Mouse (Mus musculus) olfactory bulb, adult 2 months (tissue): ENCODE data around the gene Eea1. TPM values are rescaled to one million over a fixed set of nuclear protein-coding genes. Genes with fewer than 3 reads are reported as not detected.
A peak's percentile ranks its signal among the peaks of the same experiment; 100 is the strongest.
"Not testable (repeated sequence)": the region's sequence is repeated elsewhere in the genome, so short reads cannot be mapped to it uniquely, and the experiment has no call there.

Source experiments
- H3K27ac ChIP-seq: fragments of 200-500 bp; 2 replicates; pipeline ENCODE4 v1.5.1; 2012; ENCODE audit warnings: low read depth, low read length; ENCODE audit not compliant: insufficient read depth
- H3K4me1 ChIP-seq: fragments of 200-500 bp; 2 replicates; pipeline ENCODE4 v1.6.1; 2012; ENCODE audit warnings: low read length; ENCODE audit not compliant: control insufficient read depth, insufficient read depth
- H3K4me3 ChIP-seq: fragments of 200-500 bp; 2 replicates; pipeline ENCODE4 v1.5.1; 2012; ENCODE audit warnings: mild to moderate bottlenecking, low read depth, low read length, moderate library complexity; ENCODE audit not compliant: insufficient read depth
- CTCF ChIP-seq: fragments of 200-500 bp; IDR thresholded peaks from 2 replicates; pipeline ENCODE4 v1.5.1; 2012; ENCODE audit warnings: low read depth, mild to moderate bottlenecking, low read length, moderate library complexity; ENCODE audit not compliant: insufficient read depth
- POLR2A ChIP-seq: fragments of 200-500 bp; IDR thresholded peaks from 2 replicates; pipeline ENCODE4 v1.6.1; 2012; ENCODE audit warnings: mild to moderate bottlenecking, low read depth, low read length, moderate library complexity; ENCODE audit not compliant: insufficient read depth
- WGBS: fragments of 180-500 bp; shearing (Covaris S2); methylation state at CpG from one replicate; pipeline ENCODE4 v1.1.7; 2018; 5-methylcytosine and 5-hydroxymethylcytosine counted together
- polyA plus RNA-seq: library from polyadenylated mRNA; stranded (reverse); fragments of >200 nt; gene quantifications from 2 replicates; pipeline ENCODE4 v1.2.4, GENCODE M21; 2012; ENCODE audit warnings: low replicate concordance; ENCODE audit not compliant: missing spikeins, insufficient read depth, insufficient read length

Gene Eea1
- polyA plus RNA-seq, 1 experiment: not detected

DNA sequence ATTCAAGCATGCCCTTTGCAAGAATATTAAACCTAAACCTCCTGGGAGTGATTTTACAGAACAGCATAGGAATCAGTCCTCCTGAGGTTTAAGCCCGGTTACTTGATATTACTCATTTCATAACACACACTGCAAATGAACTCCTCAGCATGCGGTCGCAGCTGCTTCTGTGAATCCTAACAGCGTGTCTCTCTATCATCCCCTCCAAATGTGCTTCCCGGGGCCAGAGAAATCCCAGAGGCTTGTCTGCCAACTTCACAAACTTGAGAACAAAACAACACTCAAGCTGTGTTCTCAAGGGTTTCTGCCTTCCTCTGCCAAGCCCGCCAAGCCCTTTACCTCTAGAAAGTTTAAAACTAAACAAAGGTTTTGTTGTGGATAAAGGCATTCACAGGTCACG lies 135.4 kb downstream of the Eea1 start:
- 26% methylated on average over 7 of the region's 7 CpGs for WGBS
- TF ChIP-seq POLR2A: no peak
- no peak for TF ChIP-seq CTCF
- Histone ChIP-seq H3K27ac (no peak overlapping the region), H3K4me1 (no peaks in the 10 kb centered on the region; the same call in 1 of the 2 replicates), H3K4me3 (no peak overlapping the region)

GRCm38 (mm10) chr10:96076461-96076860 lies 136.0 kb downstream of the Eea1 start:
- Histone ChIP-seq H3K4me3 (no peak overlapping the region), H3K27ac (no peak overlapping the region), H3K4me1 (no peaks in the 10 kb centered on the region; the same call in 1 of the 2 replicates)
- WGBS: 54% methylated on average over 3 of the region's 3 CpGs
- no peak for TF ChIP-seq CTCF
- no peak for TF ChIP-seq POLR2A

GRCm38 (mm10) chr10:96077480-96078066 lies 137.1 kb downstream of the Eea1 start:
- WGBS: 79% methylated on average over 6 of the region's 6 CpGs
- not testable (repeated sequence) for H3K27ac ChIP-seq, H3K4me3 ChIP-seq, H3K4me1 ChIP-seq

DNA sequence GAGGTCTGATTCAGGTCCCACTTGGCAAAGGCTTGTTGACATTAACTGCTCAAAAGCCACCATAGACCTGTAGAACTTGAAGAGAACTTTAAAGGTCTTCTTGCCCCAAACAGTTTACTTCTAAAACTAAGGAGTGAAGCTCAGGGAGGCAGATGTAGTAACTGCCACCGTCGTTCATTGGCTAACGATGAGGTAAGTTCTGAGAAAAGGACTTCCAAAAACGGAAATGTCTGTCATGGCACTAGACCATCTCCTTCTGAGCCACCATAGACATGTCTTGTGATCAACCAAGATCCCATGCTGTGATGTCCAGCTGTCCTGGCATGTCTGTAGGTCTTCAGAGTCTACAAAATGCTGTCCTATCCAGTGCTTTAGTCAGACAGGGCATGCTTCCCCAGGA lies 139.4 kb downstream of the Eea1 start:
- 85% methylated on average over 4 of the region's 4 CpGs for WGBS
- Histone ChIP-seq H3K4me1 (no peaks in the 10 kb centered on the region), H3K4me3 (no peak overlapping the region), H3K27ac (no peak overlapping the region)
- TF ChIP-seq CTCF (no peak), POLR2A (no peak)

- Histone ChIP-seq H3K4me1 (no peaks in the 10 kb centered on the region), H3K4me3 (no peak overlapping the region), H3K27ac (no peak overlapping the region)
- WGBS: 78% methylated on average over 21 of the region's 21 CpGs
- no peak for TF ChIP-seq CTCF
- TF ChIP-seq POLR2A: no peak
Measured at GRCm38 (mm10) chr10:96080440-96081381, 140.3 kb downstream of the Eea1 start.

DNA sequence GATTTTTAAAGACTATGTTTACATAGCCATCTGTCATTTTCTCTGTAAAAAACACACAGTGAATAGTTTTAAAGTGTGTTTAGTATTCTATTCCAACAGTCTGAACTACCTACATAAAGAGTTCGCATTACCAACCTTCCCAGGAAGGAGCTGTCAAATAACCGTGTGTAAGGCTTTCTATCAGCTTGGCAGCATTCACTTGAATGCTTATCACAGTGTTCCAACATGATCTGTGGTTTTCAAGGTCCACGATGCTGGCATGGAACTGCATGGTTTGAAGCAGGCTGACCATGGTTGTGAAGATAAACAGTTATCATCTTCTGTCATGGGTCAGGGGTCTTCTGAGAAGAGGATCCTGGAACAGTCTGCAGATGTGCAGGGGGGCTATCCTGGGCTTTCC lies 141.8 kb downstream of the Eea1 start:
- no peak overlapping the region for H3K27ac ChIP-seq
- H3K4me3 ChIP-seq: no peak overlapping the region
- 74% methylated on average over 3 of the region's 3 CpGs for whole genome bisulfite sequencing
- no peaks in the 10 kb centered on the region for H3K4me1 ChIP-seq
- no peak for TF ChIP-seq CTCF
- no peak for TF ChIP-seq POLR2A

- WGBS: 62% methylated on average over 1 of the region's 1 CpGs
- Histone ChIP-seq H3K27ac (no peak overlapping the region), H3K4me1 (no peaks in the 10 kb centered on the region), H3K4me3 (no peak overlapping the region)
- no peak for TF ChIP-seq POLR2A
- TF ChIP-seq CTCF: no peak
Measured at GRCm38 (mm10) chr10:96089744-96090143, 149.3 kb downstream of the Eea1 start.

DNA sequence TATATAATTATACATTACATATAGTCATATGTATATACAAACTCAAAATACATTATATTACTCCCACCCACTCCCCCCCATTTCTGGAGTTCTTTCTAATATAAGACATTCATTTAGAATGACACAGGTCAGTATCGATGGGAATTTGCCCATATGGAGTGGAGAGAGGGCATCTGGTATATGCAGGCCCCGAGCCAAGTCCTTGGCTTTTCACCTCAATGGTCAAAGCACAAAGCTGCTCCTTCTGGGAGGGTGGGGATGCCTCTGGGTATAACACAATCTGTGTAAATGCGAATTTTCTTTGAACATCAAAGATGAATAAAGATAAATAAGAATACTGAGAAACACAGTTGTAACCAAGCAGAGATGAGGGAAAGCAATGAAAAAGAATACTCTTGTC lies 149.9 kb downstream of the Eea1 start:
- TF ChIP-seq POLR2A (no peak), CTCF (no peak)
- Histone ChIP-seq H3K4me1 (no peaks in the 10 kb centered on the region), H3K27ac (no peak overlapping the region), H3K4me3 (no peak overlapping the region)
- WGBS: 77% methylated on average over 3 of the region's 3 CpGs

DNA sequence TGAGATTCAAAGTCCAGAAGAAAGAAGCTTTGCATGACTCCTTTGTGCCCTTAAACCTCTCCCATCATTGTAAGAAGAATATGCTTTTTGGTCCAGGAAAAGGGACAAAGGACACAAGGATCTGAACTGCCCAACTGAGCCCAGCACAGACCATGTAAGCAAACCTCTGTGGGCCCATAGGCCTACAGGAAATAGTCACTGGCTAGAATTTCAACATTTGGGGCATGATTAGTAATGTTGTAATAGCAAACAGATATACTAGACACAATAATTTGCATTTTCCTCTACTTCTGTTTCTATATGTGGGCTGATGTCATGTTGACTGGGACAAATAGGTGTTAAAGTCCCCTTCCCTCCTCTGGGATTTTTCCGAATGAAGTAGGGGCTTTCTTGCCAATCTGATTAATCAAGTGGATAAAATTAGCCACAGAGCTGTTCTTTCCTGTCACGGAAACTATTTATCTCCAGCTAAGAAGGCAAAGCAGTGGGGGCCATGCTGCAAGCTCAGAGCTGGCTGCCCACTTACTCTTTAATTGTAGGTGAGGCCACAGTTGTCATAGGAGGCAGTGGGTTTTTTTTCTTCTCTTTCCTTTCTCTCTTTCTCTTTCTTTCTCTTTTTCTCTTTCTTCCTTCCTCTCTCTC lies 153.6 kb downstream of the Eea1 start:
- TF ChIP-seq CTCF (no peak), POLR2A (no peak)
- WGBS: 14% methylated on average over 2 of the region's 2 CpGs
- H3K27ac ChIP-seq: 0 out of 2 replicates have a peak overlapping the region, but pooled peaks have one; percentile 37
- H3K4me1 ChIP-seq: no peaks in the 10 kb centered on the region
- no peak overlapping the region for H3K4me3 ChIP-seq
